Mouse (Mus musculus) thymus, adult 2 months (tissue): ENCODE measurements around the gene Tomt.

Experiments used
- CTCF ChIP-seq: fragments of 200-500 bp; IDR thresholded peaks from 2 replicates; pipeline ENCODE4 v1.5.1; 2012; ENCODE audit warnings: mild to moderate bottlenecking, control low read depth, low read length, moderate library complexity, borderline replicate concordance; ENCODE audit not compliant: control insufficient read depth, poor library complexity, insufficient read depth; ENCODE audit errors: extremely low read depth
- POLR2A ChIP-seq: fragments of 200-500 bp; IDR thresholded peaks from 2 replicates; pipeline ENCODE4 v1.6.1; 2012; ENCODE audit warnings: mild to moderate bottlenecking, low read length, control low read depth, moderate library complexity; ENCODE audit not compliant: control insufficient read depth, poor library complexity, insufficient read depth; ENCODE audit errors: extremely low read depth

DNA sequence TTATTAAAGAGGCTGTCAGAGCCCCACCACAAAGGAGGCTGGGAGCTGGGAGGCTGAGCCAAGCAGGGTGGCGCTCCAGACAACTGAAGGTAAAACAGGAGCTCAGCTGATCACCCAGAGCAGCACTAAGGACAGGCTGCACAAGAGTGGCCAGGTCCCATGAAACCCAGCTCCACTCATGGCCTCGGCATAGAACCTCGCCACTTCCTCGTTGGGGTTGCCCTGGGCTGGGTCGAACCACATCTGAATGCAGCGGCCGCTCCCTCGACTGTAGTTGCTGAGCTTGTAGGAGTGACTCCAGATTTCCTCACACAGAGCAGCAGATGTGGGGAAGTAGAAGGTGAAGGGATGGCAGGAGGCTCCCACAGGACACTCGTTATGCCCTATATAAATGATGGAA lies 47.8 kb downstream of the Tomt start:
- TF ChIP-seq CTCF (no peak), POLR2A (no peak)
